Mouse (Mus musculus) stomach, postnatal 0 days (tissue): Measurements from ENCODE around the gene Dstn. TPM values are rescaled to one million over a fixed set of nuclear protein-coding genes. Genes with fewer than 3 reads are reported as not detected.

Source experiments
- ATAC-seq: fragments of 200-750 bp; cut with Nextera tagmentation; 2 replicates; pipeline ENCODE4 v1.8.0; 2017; ENCODE audit not compliant: low FRiP score, low TSS enrichment
- DNase-seq: peaks from one replicate; pipeline ENCODE4 v3.0.0-alpha.2; 2016; ENCODE audit warnings: low spot score
- H3K27ac ChIP-seq: fragments of 300-500 bp; sonication (generic); replicated peaks from 2 replicates; pipeline ENCODE4 v1.5.1; 2014; ENCODE audit warnings: mild to moderate bottlenecking, control low read depth
- H3K27me3 ChIP-seq: fragments of 300-500 bp; sonication (generic); 2 replicates; pipeline ENCODE4 v1.6.1; 2014; ENCODE audit warnings: low read length; ENCODE audit not compliant: control insufficient read depth, insufficient read depth
- H3K36me3 ChIP-seq: fragments of 300-500 bp; sonication (generic); 2 replicates; pipeline ENCODE4 v1.6.1; 2014; ENCODE audit warnings: low read length, mixed read lengths; ENCODE audit not compliant: control insufficient read depth, insufficient read depth
- H3K4me1 ChIP-seq: fragments of 300-500 bp; sonication (generic); replicated peaks from 2 replicates; pipeline ENCODE4 v1.6.1; 2014; ENCODE audit warnings: antibody characterized with exemption; ENCODE audit not compliant: control insufficient read depth, insufficient read depth
- H3K4me2 ChIP-seq: fragments of 300-500 bp; sonication (generic); replicated peaks from 2 replicates; pipeline ENCODE4 v1.6.1; 2014; ENCODE audit warnings: low read depth, mild to moderate bottlenecking, control low read depth, moderate library complexity
- H3K4me3 ChIP-seq: fragments of 300-500 bp; sonication (generic); 2 replicates; pipeline ENCODE4 v1.5.1; 2014; ENCODE audit warnings: low read depth, low read length, control low read depth
- H3K9ac ChIP-seq: fragments of 300-500 bp; sonication (generic); 2 replicates; pipeline ENCODE4 v1.6.1; 2014; ENCODE audit warnings: mild to moderate bottlenecking, low read length, control low read depth, mixed read lengths
- H3K9me3 ChIP-seq: fragments of 300-500 bp; sonication (generic); 2 replicates; pipeline ENCODE4 v1.6.1; 2016; ENCODE audit warnings: low read length; ENCODE audit not compliant: control insufficient read depth
- CTCF ChIP-seq: IDR thresholded peaks from 2 replicates; pipeline ENCODE4 v1.5.1; 2016; ENCODE audit warnings: antibody characterized with exemption, low read depth, mild to moderate bottlenecking, moderate library complexity
- EP300 ChIP-seq: optimal IDR thresholded peaks from 2 replicates; pipeline ENCODE3; 2016; ENCODE audit warnings: antibody characterized with exemption
- WGBS: fragments of 180-500 bp; shearing (Covaris S2); extraction: QIAGEN DNeasy Blood & Tissue Kit; methylation state at CpG from one replicate; pipeline ENCODE4 v1.1.7; 2014; 5-methylcytosine and 5-hydroxymethylcytosine counted together
- polyA plus RNA-seq: library from polyadenylated mRNA; unstranded; fragments of >200 nt; fragmentation: Nextera tagmentation; extraction: Ambion mirVana; gene quantifications from 2 replicates; pipeline ENCODE4 v1.2.1, GENCODE M21; 2015

Dstn gene
- 968 and 971 TPM in 2 replicates for polyA plus RNA-seq

DNA sequence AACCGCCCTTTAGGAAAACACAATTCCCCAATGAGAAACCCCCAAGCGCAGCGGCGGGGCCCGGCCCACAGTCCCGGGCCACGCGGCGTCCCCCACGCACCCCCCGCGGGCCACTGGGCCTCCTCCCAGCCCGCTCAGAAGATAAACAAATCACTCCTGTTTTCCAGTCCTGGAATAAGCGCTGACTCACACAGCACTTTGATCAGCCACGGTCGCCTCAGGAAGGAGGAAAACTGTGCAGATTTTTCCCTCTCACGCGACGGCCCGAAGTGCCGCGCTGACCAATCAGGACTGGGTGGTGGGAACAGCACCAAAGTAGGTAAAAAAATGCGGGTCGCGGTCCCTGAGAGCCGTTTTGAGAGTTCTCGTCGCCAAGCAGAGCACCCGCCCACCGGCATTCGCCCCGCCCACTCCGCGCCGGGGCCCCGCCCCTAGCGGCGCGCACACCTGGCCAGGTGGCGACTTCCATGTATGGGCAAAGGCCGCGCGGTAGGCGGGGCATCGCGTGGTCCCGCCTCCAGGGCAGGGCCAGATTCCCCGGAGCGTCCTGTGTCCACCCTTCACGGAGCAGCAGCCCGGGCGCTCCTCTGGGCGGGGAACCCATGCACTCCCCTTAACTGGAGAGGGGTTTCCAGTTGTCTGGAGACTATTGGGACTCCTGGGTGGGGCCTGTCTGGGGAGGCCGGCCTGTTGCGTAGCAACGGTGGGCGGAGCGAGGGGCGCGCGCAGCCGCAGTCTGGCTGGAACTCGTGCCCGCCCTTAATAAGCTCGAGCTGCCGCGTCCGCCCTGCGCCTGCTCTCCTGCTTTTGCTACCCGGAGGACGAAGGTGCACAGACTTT lies at the start of gene Dstn:
Gene Dstn, plus strand, starts transcription at position 561 of the 840 bp plus-strand sequence.
- TF ChIP-seq EP300, result no peak
- 0 out of 2 replicates have a peak, but pooled peaks have one; percentile 11 for TF ChIP-seq CTCF
- peak; percentile 98 for ATAC-seq
- peaks cover 4% of the 10 kb centered on the region for H3K4me1 ChIP-seq
- H3K27me3 ChIP-seq, result no peaks in the 10 kb centered on the region
- peak; percentile 99 for DNase-seq
- peak within 1 kb of the TSS; percentile 96 for H3K9ac ChIP-seq
- H3K9me3 ChIP-seq, result no peaks in the 10 kb centered on the region
- no peaks in the 10 kb centered on the region for H3K36me3 ChIP-seq
- peak within 1 kb of the TSS; percentile 85 for H3K4me3 ChIP-seq
- under 1% methylated on average over 64 of the region's 71 CpGs for WGBS
- H3K4me2 ChIP-seq, result peak within 1 kb of the TSS; percentile 60
- H3K27ac ChIP-seq, result peak within 1 kb of the TSS; percentile 100

DNA sequence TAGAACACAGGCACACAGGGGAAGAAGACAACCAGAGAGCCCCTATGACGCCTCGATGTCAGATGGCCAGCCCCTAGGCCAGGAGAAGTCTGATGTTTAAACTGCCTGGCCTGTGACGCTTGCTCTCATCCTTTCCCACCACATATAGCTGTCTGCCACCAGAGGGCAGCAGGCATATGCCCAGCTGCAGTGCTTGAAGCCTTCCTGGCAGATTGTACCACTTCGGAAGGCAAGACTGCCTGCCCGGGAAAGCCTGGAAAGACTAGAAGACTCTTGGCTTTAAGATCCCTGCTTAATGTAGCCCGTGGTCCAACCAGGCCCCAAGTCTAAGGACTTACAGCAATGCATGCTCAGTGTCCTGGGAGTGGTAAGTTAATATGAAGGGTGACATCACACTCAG lies 47.8 kb upstream of the Dstn start:
- Histone ChIP-seq H3K4me3 (no peak overlapping the region; the same call in 1 of the 2 replicates), H3K27ac (no peak overlapping the region), H3K4me2 (peak overlapping the region; percentile 40), H3K9me3 (no peaks in the 10 kb centered on the region), H3K36me3 (no peaks in the 10 kb centered on the region), H3K9ac (no peak overlapping the region), H3K27me3 (no peaks in the 10 kb centered on the region), H3K4me1 (no peaks in the 10 kb centered on the region)
- ATAC-seq (peak; percentile 71), DNase-seq (peak; percentile 82)
- 5% methylated on average over 6 of the region's 6 CpGs for WGBS
- TF ChIP-seq CTCF, result peak; percentile 99
- no peak for TF ChIP-seq EP300

DNA sequence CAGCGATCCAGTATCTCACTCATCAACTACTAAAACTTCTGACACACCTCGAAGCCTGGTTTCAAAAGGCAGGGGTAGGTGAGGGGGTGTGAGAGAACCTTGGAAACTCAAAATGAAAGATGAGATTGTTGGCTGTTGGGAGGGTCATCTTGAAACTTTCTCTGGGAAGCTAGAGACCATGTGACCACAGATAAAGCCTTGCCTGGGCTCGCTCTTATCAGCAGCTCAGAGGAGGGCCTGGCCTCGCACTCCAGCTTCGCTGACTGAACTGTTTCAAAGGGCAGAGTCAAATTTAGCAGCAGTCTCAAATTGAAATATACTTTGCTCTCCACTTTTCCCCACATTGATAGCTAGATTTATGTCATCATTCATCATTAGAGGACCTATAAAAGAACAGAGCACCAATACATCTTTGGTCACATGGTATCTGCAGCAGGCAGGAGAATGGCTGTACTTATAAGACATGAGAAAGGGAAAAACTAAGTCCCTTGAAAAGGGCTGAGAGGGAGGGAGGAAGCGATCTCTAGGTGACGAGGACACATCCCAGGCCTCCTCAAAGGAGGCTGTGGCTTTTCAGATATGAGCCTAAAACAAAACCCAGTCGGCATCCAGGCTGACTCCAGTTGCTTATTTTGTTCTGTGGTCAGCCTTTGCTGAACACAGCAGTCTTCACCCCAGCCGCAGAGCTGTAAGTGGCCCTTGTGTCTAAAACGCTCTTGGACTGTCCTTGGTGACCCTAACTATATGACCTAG lies 44.0 kb upstream of the Dstn start:
- H3K4me2 ChIP-seq, result no peak overlapping the region
- H3K9ac ChIP-seq, result no peak overlapping the region
- no peaks in the 10 kb centered on the region for H3K4me1 ChIP-seq
- TF ChIP-seq EP300 (no peak), CTCF (no peak)
- H3K9me3 ChIP-seq, result no peaks in the 10 kb centered on the region
- ATAC-seq (peak; percentile 69), DNase-seq (peak; percentile 48)
- no peak overlapping the region for H3K4me3 ChIP-seq
- H3K36me3 ChIP-seq, result no peaks in the 10 kb centered on the region
- no peaks in the 10 kb centered on the region for H3K27me3 ChIP-seq
- no peak overlapping the region for H3K27ac ChIP-seq
- 43% methylated on average over 10 of the region's 10 CpGs for WGBS

DNA sequence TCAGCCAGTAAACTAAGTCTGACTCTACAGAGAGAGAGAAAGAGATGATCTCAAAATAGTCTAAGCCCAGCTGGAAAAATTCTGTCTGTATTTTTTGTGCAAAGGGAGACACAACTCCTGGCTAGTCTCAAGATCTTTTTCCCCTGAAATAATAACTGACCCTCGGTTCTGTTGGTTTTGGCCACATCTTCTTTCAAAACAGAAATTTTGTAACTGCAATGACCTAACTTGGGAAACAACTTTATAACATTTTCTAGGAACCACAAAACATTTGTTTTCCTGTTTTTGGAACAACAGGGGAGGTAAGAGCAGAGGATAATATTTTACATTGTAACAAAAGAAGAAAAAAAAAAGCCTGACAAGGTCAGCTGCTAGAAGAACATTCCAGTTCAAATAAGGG lies 39.1 kb upstream of the Dstn start:
- ATAC-seq, result no peak
- H3K27me3 ChIP-seq, result no peaks in the 10 kb centered on the region
- H3K9ac ChIP-seq, result no peak overlapping the region
- no peaks in the 10 kb centered on the region for H3K36me3 ChIP-seq
- H3K4me3 ChIP-seq, result no peak overlapping the region
- H3K27ac ChIP-seq, result no peak overlapping the region
- DNase-seq, result no peak
- TF ChIP-seq EP300 (no peak), CTCF (no peak)
- no peak overlapping the region for H3K4me2 ChIP-seq
- H3K9me3 ChIP-seq, result no peaks in the 10 kb centered on the region
- H3K4me1 ChIP-seq, result no peaks in the 10 kb centered on the region
- 43% methylated on average over 1 of the region's 1 CpGs for whole genome bisulfite sequencing

DNA sequence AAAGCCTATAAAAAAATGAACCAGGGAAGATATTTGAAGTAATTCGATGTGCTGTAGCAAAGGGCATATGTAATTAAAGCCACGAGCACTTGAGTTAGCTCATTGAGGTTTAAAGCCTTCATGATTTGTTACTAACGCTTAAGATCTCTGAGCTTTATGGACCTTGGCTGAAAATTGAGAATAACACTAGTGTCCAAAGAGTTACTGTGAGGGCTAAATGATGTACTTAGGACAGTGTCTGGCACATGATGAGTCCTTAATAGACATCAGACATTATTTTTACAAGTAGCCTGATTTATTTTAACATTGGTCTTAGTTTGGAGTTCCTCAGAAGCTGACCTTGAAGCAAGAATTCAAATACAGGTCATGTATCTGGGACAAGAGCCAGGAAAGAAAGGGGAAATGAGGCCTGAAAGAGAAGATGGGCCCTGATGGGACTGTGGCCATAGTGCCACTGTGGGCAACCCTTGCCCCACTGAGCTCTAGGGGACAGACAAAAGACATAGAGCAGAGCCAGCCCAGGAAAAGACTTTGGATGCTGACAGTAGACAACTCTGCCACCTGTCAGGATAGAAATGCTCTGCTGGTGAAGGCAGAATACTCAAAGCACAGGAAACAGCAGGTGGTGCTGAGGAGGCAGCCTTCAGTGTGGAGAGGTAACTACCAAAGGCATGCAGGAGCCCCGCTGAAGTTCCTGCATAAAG lies 38.0 kb upstream of the Dstn start:
- 61% methylated on average over 4 of the region's 4 CpGs for WGBS
- DNase-seq (peak; percentile 30), ATAC-seq (no peak)
- TF ChIP-seq EP300, result no peak
- TF ChIP-seq CTCF, result peak; percentile 69
- no peak overlapping the region for H3K4me2 ChIP-seq
- no peaks in the 10 kb centered on the region for H3K4me1 ChIP-seq
- H3K4me3 ChIP-seq, result no peak overlapping the region
- H3K36me3 ChIP-seq, result no peaks in the 10 kb centered on the region
- no peaks in the 10 kb centered on the region for H3K27me3 ChIP-seq
- no peak overlapping the region for H3K27ac ChIP-seq
- H3K9me3 ChIP-seq, result no peaks in the 10 kb centered on the region
- no peak overlapping the region for H3K9ac ChIP-seq
